Mouse (Mus musculus) heart, postnatal 0 days (tissue): Measurements from ENCODE around the gene Gsta1. TPM values are rescaled to one million over a fixed set of nuclear protein-coding genes. Genes with fewer than 3 reads are reported as not detected.
"Not testable (repeated sequence)": the region's sequence is repeated elsewhere in the genome, so short reads cannot be mapped to it uniquely, and the experiment has no call there.

Experiments
- ATAC-seq: fragments of 200-750 bp; cut with Nextera tagmentation; 2 replicates; pipeline ENCODE4 v1.8.0; 2017; ENCODE audit warnings: low read depth, moderate number of reproducible peaks, moderate library complexity; ENCODE audit not compliant: insufficient read depth
- DNase-seq: peaks from one replicate; pipeline ENCODE4 v3.0.0-alpha.2; 2016; ENCODE audit warnings: low spot score
- H3K27ac ChIP-seq: fragments of 300-500 bp; sonication (generic); 2 replicates; pipeline ENCODE4 v1.5.1; 2014; ENCODE audit warnings: low read depth, mild to moderate bottlenecking
- H3K27me3 ChIP-seq: fragments of 300-500 bp; sonication (generic); 2 replicates; pipeline ENCODE4 v1.6.1; 2014; ENCODE audit warnings: low read length, mixed read lengths; ENCODE audit not compliant: control insufficient read depth, insufficient read depth
- H3K36me3 ChIP-seq: fragments of 300-500 bp; sonication (generic); replicated peaks from 2 replicates; pipeline ENCODE4 v1.6.1; 2014; ENCODE audit warnings: low read length, mixed read lengths; ENCODE audit not compliant: control insufficient read depth, insufficient read depth
- H3K4me1 ChIP-seq: fragments of 300-500 bp; sonication (generic); 2 replicates; pipeline ENCODE4 v1.6.1; 2014; ENCODE audit warnings: antibody characterized with exemption; ENCODE audit not compliant: control insufficient read depth, insufficient read depth
- H3K4me2 ChIP-seq: fragments of 300-500 bp; sonication (generic); 2 replicates; pipeline ENCODE4 v1.6.1; 2014; ENCODE audit warnings: low read depth, mild to moderate bottlenecking, low read length, moderate library complexity
- H3K4me3 ChIP-seq: fragments of 300-500 bp; sonication (generic); 2 replicates; pipeline ENCODE4 v1.5.1; 2014; ENCODE audit warnings: low read depth, low read length
- H3K9ac ChIP-seq: fragments of 300-500 bp; sonication (generic); replicated peaks from 2 replicates; pipeline ENCODE4 v1.6.1; 2014; ENCODE audit warnings: low read depth, low read length, mixed read lengths
- H3K9me3 ChIP-seq: fragments of 300-500 bp; sonication (generic); replicated peaks from 2 replicates; pipeline ENCODE4 v1.6.1; 2016; ENCODE audit warnings: low read length; ENCODE audit not compliant: control insufficient read depth
- CTCF ChIP-seq: IDR thresholded peaks from 2 replicates; pipeline ENCODE4 v1.5.1; 2016; ENCODE audit warnings: antibody characterized with exemption, control low read depth, low read depth
- EP300 ChIP-seq: IDR thresholded peaks from 2 replicates; pipeline ENCODE4 v1.6.1; 2016; ENCODE audit warnings: antibody characterized with exemption, low read depth
- whole genome bisulfite sequencing: fragments of 180-500 bp; shearing (Covaris S2); extraction: QIAGEN DNeasy Blood & Tissue Kit; methylation state at CpG from one replicate; pipeline ENCODE4 v1.1.7; 2014; 5-methylcytosine and 5-hydroxymethylcytosine counted together
- polyA plus RNA-seq: library from polyadenylated mRNA; unstranded; fragments of >200 nt; fragmentation: Nextera tagmentation; extraction: Ambion mirVana; gene quantifications from 2 replicates; pipeline ENCODE4 v1.2.1, GENCODE M21; 2015
- total RNA-seq: library from RNA; depleted of rRNA; stranded (reverse); fragments of >200 nt; gene quantifications from 2 replicates; pipeline ENCODE4 v1.2.3, GENCODE M21; 2014; ENCODE audit warnings: low replicate concordance

Gsta1 gene
- total and polyA plus RNA-seq, 2 experiments from 2014 or later, result not detected

GRCm38 (mm10) chr9:78222616-78223015 lies 7.8 kb upstream of the Gsta1 start:
- H3K27ac ChIP-seq, result no peak overlapping the region
- ATAC-seq (no peak), DNase-seq (no peak)
- no peak overlapping the region for H3K4me3 ChIP-seq
- no peaks in the 10 kb centered on the region for H3K27me3 ChIP-seq
- H3K9ac ChIP-seq, result no peak overlapping the region
- H3K36me3 ChIP-seq, result no peaks in the 10 kb centered on the region
- H3K9me3 ChIP-seq, result no peaks in the 10 kb centered on the region
- H3K4me1 ChIP-seq, result peaks cover 6% of the 10 kb centered on the region; the same call in 1 of the 2 replicates
- 51% methylated on average over 8 of the region's 8 CpGs for WGBS
- no peak for TF ChIP-seq CTCF
- TF ChIP-seq EP300, result no peak
- no peak overlapping the region for H3K4me2 ChIP-seq

GRCm38 (mm10) chr9:78223221-78223902 lies 7.1 kb upstream of the Gsta1 start:
- H3K36me3 ChIP-seq, result no peaks in the 10 kb centered on the region
- H3K4me1 ChIP-seq, result peaks cover 6% of the 10 kb centered on the region; the same call in 1 of the 2 replicates
- ATAC-seq (no peak), DNase-seq (no peak)
- TF ChIP-seq EP300 (no peak), CTCF (no peak)
- 71% methylated on average over 10 of the region's 10 CpGs for WGBS
- no peak overlapping the region for H3K9ac ChIP-seq
- H3K27me3 ChIP-seq, result no peaks in the 10 kb centered on the region
- H3K9me3 ChIP-seq, result no peaks in the 10 kb centered on the region
- H3K4me3 ChIP-seq, result no peak overlapping the region
- H3K27ac ChIP-seq, result no peak overlapping the region
- no peak overlapping the region for H3K4me2 ChIP-seq

GRCm38 (mm10) chr9:78224418-78224817 lies 6.0 kb upstream of the Gsta1 start:
- 94% methylated on average over 2 of the region's 2 CpGs for WGBS
- H3K27ac ChIP-seq, result no peak overlapping the region
- H3K27me3 ChIP-seq, result no peaks in the 10 kb centered on the region
- ATAC-seq (no peak), DNase-seq (no peak)
- H3K9ac ChIP-seq, result no peak overlapping the region
- TF ChIP-seq EP300 (no peak), CTCF (no peak)
- no peaks in the 10 kb centered on the region for H3K9me3 ChIP-seq
- H3K36me3 ChIP-seq, result no peaks in the 10 kb centered on the region
- H3K4me1 ChIP-seq, result peaks cover 6% of the 10 kb centered on the region; the same call in 1 of the 2 replicates
- no peak overlapping the region for H3K4me3 ChIP-seq
- H3K4me2 ChIP-seq, result no peak overlapping the region

GRCm38 (mm10) chr9:78225304-78225703 lies 5.2 kb upstream of the Gsta1 start:
- 44% methylated on average over 11 of the region's 11 CpGs for WGBS
- Histone ChIP-seq H3K27me3 (no peaks in the 10 kb centered on the region), H3K36me3 (no peaks in the 10 kb centered on the region), H3K9me3 (no peaks in the 10 kb centered on the region), H3K27ac (0 out of 2 replicates have a peak overlapping the region, but pooled peaks have one; percentile 20), H3K4me3 (no peak overlapping the region), H3K4me1 (peaks cover 6% of the 10 kb centered on the region; the same call in 1 of the 2 replicates), H3K9ac (no peak overlapping the region), H3K4me2 (peak overlapping the region; percentile 34)
- TF ChIP-seq EP300 (no peak), CTCF (no peak)
- ATAC-seq, result 0 out of 2 replicates have a peak, but pooled peaks have one; percentile 20
- DNase-seq, result peak; percentile 18

- no peak overlapping the region for H3K27ac ChIP-seq
- H3K4me3 ChIP-seq, result no peak overlapping the region
- H3K9me3 ChIP-seq, result no peaks in the 10 kb centered on the region
- TF ChIP-seq EP300, result no peak
- TF ChIP-seq CTCF, result no peak
- no peak for DNase-seq
- ATAC-seq, result no peak
- no peak overlapping the region for H3K4me2 ChIP-seq
- 91% methylated on average over 2 of the region's 2 CpGs for WGBS
- peaks cover 6% of the 10 kb centered on the region; the same call in 1 of the 2 replicates for H3K4me1 ChIP-seq
- no peak overlapping the region for H3K9ac ChIP-seq
- H3K36me3 ChIP-seq, result no peaks in the 10 kb centered on the region
- H3K27me3 ChIP-seq, result no peaks in the 10 kb centered on the region
Observed at GRCm38 (mm10) chr9:78228122-78228521, 2.3 kb upstream of the Gsta1 start.

GRCm38 (mm10) chr9:78229658-78230057 lies 798 bp upstream of the Gsta1 start:
- H3K9me3 ChIP-seq, H3K9ac ChIP-seq, H3K27ac ChIP-seq, H3K4me3 ChIP-seq, H3K27me3 ChIP-seq, H3K36me3 ChIP-seq, DNase-seq, H3K4me2 ChIP-seq, H3K4me1 ChIP-seq: not testable (repeated sequence)
- 53% methylated on average over 3 of the region's 3 CpGs for WGBS
- ATAC-seq, result 0 out of 2 replicates have a peak, but pooled peaks have one; percentile 27

GRCm38 (mm10) chr9:78233121-78233695 lies 2.8 kb downstream of the Gsta1 start:
- no CpG with 5 or more reads among the region's 10 CpGs for WGBS
- not testable (repeated sequence) for DNase-seq, H3K36me3 ChIP-seq, H3K27me3 ChIP-seq, ATAC-seq, H3K9me3 ChIP-seq, H3K9ac ChIP-seq, H3K4me1 ChIP-seq, H3K27ac ChIP-seq, H3K4me3 ChIP-seq, H3K4me2 ChIP-seq
